Mouse (Mus musculus) spleen, adult 18-20 months (tissue): ENCODE measurements around the gene Fgfr2.

Experiments used
- DNase-seq, 2 experiments: peaks; one replicate each; pipeline ENCODE4 v3.0.0; 2022; ENCODE audit warnings: mixed read lengths in 2 of 2

The Fgfr2 gene

DNA sequence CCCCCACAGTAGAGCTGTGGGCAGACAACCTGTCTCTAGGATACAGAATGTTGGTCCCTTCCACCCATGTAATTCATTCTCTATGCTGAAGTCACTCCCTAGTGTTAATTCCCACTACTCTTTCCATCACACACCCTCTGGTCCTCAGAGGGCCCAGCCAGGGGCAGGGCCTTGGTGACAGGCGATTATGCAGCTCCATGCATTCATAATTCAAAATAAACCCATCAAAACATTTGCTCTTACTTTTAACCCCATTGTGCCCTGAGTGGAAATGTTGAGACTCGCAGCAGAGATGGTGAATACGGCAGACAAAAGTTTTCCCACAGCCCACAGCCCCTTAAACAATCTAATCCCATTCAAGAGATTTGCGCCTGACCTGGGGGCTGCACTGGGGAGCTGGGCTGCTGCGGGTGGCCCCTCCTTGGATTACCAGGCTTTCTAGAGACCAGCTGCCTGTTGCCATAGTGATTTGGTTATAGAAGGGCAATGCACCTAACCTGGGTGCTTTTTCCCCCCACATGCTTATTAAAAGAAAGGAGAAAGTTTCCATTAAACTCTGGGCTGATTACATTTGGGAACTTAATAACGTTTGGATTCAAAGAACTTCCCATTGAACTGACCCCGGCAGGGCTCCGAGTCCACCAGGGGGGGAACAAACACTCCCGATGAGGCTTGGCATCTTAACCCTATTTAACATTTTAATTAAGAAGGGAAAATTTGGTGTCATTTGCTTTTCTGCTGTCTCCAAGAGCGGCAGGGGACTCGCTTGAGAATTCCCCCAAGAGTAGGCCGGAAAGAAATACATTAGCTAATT is 2755.7 kb downstream of the Fgfr2 start:
- no peak for DNase-seq

DNA sequence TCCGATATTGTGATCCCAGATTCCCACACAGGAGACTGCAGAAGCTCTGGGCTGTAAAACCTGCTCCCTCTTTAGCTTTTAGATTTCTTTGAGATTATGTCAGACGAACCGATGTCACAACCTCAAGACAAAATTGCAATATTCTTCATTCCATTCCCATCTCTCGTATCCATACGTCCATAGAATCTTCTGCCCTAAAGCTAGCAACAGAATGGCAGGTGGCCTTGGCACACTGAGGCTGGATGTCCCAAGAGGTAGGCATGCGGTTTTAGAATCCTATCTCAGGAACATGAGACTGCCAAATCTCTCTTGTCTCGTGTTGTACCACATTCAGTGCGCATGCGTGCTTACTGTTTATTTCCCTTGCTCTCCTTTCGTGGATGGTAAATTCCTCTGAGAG is 2757.4 kb downstream of the Fgfr2 start:
- DNase-seq = no peak

DNA sequence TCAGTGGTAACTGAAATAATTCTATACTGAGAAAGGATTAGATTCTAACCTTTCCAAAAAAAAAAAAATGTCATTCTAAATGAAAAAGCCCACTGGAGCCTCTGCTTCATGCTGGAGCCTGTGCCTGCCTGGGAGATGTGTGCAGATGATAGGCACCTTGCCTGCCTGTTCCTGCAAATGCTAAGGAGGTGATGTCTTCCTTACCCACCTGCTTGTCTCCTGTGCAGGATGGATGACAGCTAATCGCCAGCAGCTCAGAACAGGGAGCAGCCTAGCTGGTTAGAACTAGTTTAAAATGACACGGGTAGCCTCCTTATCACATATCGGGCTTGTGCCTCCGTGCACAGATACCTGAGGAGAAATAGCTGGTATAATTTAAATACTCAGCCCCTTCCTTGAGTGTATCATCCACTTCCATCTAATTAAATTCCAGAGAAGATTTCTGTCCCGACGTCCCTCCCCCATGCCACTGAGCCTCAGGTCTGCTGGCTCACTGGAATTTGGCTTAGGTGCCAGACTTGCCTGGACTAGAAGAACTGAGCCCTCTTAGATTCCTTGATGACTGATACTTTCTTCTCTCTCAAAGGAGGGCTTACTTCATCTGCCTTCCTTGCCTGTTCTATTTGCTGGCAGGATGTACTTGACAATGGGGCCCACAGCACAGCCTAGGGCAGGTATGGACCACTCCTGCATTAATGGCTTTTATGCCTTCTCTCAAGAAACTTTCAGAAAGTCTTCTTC is 2782.6 kb downstream of the Fgfr2 start:
- no peak for DNase-seq

DNA sequence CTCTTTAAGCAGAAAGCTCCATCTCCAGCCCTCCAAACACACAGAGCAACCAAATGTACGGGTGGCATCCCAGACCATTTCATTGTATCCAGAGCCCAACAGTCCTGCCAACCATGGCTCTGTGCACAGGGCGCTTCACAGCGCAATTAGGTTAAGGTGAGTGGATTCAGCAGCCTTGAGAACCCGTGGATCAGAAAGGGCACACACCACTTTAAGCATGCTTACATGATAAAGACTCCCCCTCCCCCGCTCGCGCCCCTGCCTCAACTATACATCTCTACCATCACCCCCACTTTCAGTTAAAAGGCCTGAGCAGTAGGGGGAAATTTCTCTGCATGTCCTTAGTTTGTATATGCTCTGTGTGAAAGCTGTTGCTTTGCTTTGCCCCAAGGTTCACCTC is 2785.5 kb downstream of the Fgfr2 start:
- no peak for DNase-seq

DNA sequence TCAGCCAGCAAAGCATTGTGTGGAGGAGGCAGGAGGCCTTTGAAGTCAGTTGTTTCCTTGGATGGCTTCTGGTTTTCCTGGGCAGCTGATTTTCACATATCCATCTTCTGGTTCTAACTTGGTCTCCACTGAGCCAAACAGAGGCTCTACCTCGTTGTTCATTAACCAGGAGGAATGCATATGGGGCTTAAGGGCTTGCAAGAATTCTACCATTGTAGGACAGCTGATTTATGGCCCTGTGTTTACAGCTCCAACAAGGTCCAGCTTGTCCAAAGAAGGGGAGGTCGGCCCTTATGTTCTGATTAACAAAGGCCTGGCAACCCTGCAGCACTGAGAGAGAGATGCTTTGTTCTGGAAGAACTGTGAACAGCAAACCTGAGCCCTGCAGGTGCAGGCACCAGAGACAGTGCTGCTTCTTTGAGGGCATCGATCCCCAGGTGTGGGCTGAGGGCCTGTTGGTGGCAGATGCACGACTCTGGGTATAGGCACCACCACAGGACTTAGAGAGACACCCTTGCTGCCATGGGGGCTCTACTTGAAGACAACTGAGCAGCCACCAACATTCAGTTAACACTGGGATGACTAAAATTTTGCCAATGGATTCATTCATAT is 2787.6 kb downstream of the Fgfr2 start:
- DNase-seq = no peak

DNA sequence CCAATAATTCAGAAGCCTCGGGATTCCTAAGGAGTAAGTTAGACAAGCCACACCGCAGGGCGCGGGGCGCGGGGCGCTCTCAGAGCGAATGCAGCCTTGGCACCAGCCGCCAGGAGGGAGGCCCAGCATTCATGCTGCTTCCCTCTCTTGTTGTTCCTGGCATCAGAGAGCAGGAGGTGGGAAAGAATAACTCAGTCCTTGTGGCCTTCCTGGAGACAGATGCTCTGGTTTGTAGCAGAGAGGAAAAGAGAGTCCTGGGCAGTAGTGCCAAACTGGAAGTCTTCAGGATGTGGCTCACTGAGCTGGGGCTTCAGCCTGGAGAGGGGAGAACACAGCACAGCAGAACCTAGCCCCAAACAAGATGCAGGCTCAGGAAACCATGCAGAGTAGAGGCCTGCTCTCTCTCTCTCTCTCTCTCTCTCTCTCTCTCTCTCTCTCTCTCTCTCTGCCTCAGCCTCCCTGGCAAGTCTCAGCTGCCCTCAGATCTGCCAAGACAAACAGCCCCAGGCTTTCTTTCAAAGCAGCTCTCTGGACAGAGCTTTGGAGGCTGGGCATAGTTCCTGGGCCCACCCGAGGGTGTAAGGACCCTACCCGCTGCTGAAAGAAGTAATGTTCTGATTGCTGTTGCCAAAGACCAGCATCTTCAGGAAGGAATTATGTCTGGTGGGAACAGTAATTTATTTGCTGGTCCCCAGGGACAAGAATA is 2790.5 kb downstream of the Fgfr2 start:
- DNase-seq = no peak

DNA sequence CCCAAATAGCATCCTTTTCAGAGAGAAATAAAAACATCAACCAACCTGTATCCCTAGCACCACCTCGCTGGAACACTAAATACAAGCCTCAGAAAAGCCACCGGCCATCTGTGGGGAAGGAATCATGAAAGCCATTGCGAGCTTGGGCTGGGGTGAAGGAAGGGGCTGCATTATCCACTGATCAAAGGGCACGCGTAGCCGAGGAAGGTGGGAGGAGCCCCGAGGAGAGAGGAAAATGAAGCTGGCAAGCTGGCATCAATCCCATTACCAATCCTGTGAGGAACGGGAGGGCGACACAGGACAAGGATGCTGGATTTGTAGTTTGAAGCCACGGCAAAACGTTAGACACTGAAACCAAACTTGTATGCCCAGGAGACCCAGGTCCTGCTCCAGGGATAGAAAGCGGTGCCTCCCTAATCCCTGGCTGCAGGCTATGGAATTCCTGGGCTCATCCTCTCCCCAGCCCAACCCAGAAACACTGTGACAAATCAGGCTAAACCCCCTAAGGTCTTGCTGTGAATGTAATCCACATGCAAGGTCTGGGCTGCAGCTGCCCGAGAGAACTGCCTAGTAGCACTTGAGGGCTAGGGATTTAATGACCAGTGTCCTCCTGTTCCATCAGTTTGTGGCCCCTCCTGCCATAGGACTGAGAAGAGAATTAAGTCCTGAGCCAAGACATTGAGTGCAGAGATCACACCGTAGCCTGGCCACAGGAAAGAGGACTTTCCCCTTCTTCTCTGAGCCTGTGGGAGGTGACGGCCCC is 2795.4 kb downstream of the Fgfr2 start:
- DNase-seq = no peak

DNA sequence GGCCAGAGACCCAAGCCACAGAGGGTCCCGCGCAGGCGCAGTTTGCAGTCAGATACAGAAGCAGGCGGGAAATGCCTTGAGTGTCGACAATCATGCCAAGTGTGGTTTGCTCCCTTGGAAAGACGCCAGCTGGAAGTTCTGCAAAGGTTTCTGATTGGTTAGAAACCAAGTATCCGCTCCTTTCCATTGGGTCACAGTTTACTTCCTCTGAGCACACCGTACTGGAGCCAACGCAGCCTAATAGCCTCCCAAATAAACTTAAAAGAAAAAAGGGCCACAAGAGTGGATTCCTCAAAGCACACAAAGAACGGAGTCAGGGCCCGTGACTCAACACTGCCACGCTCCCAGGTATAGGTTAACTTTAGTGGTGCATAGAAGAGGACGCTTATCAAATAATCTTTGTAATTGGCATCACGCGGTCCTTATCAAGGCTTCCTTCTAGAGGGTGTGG is 2797.1 kb downstream of the Fgfr2 start:
- no peak for DNase-seq

DNA sequence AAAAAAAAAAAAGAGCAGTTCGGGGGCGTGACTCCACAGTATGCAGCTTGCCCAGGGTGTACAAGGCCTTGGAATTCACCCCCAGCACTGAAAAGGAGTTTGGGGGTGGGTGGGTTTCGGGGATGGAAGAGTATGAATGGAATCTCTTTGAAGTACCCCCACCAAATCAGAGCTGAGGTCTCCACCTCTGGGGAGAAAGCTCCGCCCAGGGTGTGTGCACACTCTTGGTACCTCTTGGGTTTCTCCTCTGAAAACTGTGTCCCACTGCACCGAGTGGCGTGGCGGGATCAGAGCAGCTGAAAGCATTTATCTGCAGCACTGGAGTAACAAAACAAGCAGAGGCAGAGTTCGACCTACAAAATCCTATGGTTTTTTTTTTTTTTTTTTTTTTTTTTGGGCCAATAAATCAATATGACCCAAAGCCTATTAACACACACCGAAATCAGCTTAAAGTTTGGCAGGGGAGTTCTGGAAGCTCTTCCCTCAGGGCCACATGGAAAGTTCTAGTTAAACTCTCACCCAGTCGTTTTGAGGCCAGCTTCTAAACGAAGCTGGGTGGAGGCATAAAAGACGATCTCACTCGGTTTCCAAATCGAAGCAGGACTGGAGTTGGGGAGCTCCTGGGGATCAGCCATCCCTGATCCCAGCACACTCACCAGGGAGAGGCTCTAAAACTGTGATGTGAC is 2798.3 kb downstream of the Fgfr2 start:
- no peak for DNase-seq

DNA sequence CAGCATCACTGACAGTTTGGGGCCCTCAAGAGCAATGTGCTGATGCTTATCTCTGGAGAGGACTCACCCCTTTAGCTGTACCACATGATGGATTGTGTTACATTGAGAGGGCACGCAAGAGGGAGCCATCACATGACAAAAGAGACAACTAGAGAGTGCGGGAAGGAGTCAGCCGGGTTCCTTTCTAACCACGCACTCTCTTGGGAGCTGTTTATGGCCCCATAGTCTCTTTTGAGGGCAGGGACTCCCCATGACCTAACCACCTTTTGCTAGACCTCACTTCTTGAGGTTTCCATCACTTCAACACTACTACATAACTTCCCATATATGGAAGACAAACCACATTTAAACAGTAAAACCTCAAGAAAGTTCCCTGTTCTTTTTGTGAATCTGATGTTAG is 2799.4 kb downstream of the Fgfr2 start:
- no peak for DNase-seq

DNA sequence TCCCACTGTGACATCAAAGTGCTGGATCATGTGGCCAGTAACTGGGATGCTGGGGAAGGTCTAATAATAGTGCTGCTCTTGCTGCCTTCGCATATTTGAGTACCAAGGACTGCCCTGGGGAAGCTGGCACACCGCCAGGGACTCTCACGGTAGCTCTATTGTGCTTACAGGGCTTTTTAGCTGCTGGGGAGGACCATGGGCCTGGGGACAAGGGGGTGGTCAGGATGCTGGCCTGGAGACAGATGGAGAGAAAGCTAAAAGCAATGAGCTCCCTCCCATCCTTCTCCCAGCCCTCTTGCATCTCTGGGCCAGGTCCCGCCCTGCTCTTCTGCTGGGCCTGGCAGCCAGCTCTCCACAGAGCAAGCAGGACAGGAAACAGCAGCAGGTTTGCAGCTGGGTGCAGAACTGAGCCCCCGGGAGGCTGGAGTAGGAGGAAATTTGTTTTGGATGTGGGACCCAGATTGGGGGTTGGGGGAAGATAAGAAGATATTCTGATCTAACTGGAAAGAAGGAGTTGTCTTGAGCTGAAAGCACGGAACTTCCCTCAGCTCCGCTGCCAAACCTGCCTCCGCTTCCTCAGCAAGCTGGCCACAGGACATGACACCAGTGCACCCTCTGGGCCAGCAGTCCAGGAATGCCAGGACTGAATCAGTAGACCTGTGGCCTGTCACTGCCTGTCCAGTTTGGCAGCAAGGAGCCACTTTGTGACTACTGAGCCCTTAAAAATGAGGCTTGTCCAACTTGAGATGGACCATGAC is 2803.2 kb downstream of the Fgfr2 start:
- DNase-seq = no peak

DNA sequence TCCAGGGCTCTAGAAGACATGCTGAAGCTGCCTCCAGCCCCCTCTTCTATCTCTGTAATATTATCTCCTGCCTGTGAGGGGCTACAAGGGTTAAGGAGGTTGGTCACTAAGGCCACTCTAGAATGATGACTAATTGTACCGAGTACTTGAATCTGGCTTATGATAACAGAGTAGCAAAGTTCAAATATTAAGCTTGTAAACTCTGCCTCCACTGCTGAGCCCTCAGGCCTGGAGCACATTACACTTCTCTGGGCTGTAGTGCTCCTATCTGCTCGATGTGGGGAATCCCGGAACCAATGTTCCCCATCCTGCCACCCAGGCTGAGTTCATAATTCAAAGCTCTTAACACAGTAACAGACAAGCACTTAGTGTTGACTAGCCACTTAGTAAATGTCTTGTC is 2806.9 kb downstream of the Fgfr2 start:
- DNase-seq = no peak

DNA sequence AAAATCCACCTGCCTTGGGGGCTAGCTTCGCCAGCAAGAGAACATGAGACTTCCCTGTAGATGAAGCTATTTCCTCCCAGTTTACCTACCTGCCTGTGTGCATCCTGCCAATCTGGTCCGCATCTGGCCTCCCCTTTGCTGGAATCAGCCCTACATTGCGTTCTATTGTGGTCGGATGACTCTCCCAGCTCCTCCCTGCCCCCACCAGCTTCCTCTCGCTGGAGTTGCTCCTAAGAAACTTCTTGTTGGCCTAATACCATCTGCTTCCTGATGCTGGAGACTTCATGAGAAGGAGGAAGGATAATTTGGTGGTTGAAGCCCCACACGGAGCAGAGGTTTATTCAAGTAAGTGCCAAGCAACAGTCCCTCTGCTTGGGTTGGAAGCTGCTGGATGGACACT is 2807.9 kb downstream of the Fgfr2 start:
- no peak for DNase-seq

DNA sequence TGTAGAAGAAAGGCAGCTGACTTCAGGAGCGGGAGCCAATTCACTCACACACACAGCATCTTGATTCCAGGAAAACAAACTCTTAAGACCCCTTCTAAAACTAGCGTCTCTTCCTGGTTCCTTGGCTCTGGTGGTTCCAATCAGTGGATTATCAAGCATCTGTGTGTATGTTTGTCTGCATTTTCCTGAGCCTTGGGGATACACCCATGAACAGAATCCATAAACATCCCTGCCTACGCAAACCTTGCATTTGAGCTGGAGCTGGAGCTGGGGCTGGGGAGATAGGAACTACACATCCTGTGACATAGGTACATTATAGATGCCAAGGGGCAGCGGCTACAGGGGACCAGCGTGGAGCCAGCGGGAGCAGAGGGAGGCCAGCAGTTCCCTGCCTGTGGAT is 2808.5 kb downstream of the Fgfr2 start:
- no peak for DNase-seq

DNA sequence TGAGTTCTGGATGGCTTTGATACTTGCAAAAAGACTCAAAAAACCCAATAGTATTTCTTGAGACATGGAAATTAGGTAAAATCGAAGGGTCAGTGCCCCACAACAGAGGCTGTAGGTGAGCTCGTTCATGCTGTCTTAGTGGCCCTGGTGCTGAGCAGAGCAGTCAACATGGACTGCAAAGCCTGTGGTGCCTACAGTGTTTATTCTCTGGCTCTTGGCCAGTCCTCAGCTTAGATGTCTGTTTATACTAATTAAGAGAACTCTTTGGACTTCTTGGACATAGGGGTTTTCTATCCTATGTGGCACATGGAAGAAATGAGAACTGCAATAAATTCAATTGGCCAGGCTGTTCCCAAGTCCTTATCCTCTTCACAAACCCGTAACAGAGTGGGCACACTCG is 2811.8 kb downstream of the Fgfr2 start:
- DNase-seq = no peak

DNA sequence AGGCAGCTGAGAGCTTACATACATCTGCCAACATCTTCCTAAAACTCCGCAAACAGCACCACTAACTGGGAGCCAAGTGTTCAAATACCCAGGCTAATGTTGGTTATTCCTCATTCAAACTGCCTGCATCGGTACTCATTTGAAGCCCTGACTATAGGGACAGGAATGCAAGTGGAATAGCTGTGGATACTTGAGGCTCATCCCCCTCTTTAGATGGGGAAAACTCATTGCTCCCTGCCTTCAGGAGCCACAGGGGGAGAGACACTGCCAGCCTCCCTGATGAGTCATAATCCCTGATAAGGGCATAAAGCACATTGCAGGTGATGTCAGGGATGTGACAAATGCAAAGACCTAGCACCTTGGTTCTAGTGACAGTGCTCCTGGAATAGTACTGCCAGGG is 2814.0 kb downstream of the Fgfr2 start:
- no peak for DNase-seq

DNA sequence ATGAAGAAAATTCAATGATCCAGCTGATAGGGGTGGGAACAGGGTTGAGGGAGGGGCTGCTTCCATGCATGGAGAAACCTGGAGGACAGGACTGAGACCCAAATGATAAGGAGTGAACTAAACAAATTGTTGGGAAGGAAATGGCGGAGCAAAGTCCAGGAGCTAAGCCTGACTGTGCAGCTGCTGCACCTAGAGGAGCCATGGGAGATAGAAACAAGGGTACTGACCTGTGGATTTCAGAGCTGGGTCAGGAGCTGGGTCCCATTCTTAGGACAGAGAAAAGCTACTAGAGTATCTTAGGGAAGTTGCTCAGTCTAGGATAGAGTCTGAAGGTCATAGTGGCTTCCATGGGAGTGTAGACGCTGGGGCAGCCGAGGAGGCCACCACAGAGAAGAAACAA is 2816.1 kb downstream of the Fgfr2 start:
- no peak for DNase-seq

DNA sequence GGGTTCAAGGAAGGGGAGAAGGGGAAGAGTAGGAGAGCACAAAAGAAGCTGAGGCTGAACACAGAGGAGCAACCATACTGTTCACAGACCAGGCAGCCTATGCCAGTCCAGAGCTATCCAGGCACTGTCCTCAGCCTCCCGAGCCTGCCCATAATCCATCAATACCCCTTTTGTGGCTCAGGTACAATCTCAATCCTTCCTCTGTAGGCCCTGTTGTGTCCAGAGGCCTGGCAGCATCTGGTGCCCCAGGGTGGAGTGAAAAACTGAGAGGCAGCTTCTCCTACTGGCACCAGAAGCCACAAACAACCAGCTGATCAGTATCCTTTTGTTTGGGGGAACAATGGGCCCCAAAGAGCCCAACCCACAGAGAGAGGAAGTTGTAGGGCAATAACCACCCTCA is 2818.5 kb downstream of the Fgfr2 start:
- DNase-seq = no peak

DNA sequence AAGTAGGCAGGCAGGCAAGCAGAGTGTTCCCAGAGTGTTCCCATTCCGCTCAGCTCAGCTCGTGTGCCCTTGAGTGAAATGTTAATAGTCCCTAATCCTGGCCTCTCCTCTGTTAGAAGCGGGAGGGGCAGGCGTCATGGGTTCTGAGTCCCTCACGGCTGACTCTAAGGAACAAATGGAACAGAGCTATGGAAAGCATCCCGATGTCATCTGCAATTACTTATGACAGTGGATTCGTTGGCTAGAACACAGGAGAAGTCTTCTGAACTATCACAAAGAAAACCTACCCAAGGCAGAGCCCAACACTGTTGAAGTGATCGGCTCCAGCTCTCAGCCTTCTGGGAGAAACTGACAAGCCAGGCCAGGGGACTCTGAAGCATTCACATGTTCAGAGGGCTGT is 2819.7 kb downstream of the Fgfr2 start:
- no peak for DNase-seq

DNA sequence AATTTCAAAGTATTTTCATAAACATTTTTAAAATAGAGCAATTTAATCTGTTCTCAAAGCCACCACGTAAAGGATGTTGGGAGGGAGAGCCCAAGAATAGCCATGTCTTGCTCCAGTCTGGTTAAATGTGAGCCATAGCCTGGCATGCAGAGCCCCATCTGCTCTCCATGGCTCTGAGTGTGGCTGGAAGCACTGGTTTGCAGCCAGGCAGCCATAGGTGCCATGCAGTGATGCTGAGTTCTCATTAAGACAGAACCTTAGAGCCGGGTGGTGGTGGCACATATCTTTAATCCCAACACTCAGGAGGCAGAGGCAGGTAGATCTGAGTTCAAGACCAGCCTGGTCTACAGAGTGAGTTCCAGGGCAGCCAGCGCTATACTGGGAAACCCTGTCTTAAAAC is 2822.5 kb downstream of the Fgfr2 start:
- no peak for DNase-seq

DNA sequence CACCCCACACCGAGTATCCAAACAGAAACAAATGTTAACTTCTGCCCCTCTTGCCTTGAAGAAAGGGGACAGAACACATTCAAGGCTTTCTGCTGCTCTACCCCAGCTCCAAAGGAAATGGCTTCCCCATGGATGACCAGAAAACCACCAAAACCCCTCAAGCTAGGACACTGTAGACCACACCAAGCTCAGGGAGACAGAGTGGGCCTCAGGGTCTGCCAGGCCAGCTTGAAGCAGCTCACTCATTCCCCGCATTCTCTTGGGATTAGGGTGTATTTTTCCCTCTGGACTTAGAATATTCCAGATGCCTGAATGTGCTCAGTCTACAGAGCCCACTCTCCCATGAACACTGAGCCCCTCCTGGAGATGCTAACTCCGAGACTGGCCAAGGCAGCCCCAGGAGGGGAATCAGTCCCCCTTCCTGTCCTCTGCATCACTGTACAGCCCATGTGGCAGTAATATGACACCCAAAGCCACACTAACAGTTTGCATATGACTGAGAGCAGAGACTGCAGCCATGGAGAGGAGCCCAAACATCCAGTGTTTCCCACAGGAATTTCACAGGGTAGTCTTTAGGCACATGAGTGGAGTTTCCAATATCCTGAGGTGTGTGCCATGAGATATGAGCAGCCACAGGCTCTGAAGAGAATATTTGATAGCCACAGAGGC is 2824.1 kb downstream of the Fgfr2 start:
- DNase-seq = no peak
